Mouse (Mus musculus): ENCODE measurements around the gene Gdf5.

Gdf5 gene

DNA sequence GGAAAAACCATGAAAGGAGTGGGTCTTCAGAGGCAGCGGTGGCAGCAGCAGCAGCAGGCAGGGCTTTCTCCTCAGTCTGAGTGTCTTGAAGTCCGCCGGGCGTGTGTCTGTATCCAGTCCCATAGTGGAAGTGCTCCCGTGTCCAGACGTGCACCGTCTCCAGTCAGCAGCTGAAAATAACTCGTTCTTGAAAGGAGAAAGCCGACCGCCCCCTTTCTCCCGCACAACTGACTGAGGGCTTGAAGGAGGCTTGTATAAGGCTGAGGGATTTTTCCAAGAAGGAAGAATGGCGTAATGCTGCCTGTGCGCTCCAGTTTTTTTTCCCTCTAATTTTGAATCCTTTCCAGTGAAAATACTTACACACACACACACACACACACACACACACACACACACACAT is at the start of gene Gdf5:
Gene Gdf5 (minus strand): TSS at position 244 of the 400 bp plus-strand sequence.
- DNase-seq (ENCODE audit: low spot score) = no peak

DNA sequence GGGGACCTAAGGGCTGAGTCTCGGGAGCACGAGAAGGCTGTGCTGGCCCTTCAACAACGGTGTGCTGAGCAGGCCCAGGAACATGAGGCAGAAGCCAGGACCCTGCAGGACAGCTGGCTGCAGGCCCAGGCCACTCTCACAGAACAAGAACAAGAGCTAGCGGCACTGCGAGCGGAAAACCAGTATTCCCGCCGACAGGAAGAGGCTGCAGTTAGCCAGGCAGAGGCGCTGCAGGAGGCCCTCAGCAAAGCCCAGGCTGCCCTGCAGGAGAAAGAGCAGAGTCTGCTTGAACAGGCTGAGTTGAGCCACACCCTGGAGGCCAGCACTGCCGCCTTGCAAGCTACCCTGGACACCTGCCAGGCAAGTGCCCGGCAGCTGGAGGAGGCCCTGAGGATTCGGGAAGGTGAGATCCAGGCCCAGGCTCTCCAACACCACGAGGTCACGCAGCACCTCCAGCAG is 46.7 kb upstream of the Gdf5 start:
- DNase-seq (ENCODE audit: low spot score) = peak; percentile 57

DNA sequence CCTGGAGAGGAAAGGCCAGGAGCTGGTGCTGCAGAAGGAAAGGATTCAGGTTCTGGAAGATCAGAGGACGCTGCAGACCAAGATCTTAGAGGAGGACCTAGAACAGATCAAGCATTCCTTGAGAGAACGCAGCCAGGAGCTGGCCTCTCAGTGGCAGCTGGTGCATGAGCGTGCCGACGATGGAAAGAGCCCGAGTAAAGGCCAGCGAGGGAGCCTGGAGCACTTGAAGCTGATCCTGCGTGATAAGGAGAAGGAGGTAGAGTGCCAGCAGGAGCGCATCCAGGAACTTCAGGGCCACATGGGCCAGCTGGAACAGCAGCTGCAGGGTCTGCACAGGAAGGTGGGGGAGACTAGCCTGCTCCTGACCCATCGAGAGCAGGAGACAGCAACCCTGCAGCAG is 46.0 kb upstream of the Gdf5 start:
- DNase-seq (ENCODE audit: low spot score) = no peak

DNA sequence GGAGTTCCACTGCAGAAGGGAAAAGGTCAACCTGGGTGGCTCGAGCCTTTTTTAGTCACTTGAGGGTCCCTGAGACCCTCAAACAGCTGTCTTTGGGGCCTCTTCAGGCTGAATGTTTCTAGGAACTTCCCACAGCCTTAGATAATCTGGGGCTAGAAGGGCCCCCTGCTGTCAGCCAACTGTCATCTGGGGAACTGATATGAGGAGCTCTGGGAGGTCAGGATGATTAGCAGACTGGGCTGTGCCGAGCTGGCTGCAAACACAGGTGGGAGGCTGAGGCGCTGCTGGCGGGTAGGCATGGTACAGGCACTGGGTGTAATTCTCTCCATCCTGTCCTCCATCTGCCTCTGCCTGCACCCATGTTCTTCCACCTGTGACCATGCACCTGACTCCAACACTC is 43.9 kb upstream of the Gdf5 start:
- no peak for DNase-seq (ENCODE audit: low spot score)

DNA sequence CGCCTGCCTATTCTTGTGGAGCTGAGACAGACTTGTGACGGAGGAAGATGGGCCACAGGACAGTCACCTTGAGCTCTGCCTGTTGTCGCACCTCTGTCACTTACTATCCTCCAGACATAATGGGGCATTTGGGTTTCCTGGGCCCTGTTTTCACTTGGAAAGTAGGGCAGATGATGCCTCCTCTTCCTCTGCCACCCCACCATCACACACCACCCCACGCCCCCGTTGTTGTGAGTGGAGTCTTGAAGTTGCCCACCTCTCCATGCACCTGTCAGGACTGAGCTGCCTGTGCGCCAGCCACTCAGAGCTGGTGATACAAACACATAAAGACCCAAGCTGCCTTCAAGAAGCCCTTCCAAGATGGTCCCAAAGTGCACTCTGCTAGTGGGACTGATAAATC is 42.0 kb upstream of the Gdf5 start:
- DNase-seq (ENCODE audit: low spot score) = no peak

DNA sequence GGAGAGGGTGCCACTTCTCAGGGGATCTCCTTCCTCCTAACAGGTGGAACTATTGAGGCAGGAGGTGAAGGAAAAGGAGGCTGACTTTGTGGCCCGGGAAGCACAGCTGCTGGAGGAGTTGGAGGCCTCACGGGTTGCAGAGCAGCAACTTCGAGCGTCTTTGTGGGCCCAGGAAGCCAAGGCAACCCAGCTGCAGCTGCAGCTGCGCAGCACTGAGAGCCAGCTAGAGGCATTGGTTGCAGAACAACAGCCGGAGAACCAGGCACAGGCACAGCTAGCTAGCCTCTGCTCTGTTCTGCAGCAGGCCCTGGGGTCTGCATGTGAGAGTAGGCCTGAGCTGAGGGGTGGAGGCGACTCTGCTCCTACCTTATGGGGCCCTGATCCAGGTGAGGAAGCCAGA is 40.6 kb upstream of the Gdf5 start:
- DNase-seq (ENCODE audit: low spot score) = no peak

DNA sequence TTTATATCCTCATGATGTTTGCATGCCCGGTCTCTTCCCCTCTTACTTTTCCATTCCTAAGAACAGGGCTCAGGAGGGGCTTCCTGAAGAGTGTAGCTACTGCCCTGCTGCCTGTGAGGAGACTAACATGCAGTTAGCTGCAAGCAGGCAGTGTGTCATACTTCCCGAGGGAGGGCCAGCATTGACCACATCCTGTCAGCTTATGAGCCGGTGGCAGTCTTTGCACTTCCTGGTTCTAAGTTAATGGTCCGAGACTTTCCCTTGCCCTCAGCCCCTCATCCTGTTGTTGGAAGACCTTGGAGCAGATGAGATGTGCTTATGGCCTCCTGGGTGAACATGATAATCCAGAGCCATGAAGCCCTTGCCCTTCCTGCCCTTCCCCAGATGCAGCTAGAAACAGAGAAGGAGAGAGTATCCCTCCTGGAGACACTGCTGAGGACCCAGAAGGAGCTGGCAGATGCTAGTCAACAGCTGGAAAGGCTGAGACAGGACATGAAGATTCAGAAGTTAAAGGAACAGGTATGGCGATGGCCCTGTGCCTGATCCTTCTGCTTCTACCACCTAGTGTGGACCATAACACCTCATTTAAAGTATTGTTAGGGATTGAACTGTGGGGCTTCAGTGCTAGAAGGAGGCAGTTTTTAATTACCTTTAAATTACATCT is 34.3 kb upstream of the Gdf5 start:
- no peak for DNase-seq (ENCODE audit: low spot score)

DNA sequence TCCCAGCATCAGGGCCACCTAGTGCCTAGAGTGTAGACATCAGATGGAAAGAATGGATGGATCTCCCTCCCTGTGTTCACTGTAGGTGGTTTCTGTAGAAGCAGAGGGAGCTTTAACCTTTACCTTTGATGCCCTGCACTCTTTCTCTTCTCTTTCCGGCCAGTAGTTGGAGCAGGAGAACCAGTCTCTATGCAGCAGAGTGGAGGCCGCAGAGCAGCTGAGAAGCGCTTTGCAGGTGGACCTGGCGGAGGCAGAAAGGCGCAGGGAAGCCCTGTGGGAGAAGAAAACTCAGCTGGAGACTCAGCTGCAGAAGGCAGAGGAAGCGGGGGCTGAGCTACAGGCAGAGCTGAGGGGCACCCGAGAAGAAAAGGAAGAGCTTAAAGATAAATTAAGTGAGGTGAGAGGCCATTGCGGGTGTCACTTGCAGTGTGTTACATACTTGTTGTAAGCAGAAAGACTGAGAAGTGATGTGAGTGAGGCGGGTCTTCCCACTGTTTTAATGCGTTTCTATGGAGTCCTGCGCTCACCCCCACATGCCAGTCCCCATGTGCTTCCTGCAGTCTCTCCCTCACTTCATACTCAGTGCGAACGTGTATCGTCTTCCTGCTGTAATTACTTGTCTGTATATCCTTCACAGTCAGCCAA is 29.0 kb upstream of the Gdf5 start:
- DNase-seq (ENCODE audit: low spot score) = no peak

DNA sequence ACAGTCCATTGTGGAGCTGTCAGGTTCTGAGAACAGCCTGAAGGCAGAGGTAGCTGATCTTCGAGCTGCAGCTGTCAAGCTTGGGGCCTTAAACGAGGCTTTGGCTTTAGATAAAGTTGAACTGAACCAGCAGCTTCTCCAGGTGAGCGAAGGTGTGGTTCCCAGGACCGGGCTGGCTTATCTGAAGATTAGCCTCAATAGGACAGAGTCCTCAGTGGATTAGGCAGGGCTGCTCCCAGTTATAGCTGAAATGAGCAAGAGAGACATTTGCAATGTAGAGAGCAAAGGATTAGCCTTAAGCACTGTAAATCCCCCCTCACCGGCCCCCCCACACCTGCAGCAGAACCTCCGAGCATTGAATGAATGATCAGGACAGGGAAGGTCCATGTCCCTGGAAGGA is 28.2 kb upstream of the Gdf5 start:
- no peak for DNase-seq (ENCODE audit: low spot score)

DNA sequence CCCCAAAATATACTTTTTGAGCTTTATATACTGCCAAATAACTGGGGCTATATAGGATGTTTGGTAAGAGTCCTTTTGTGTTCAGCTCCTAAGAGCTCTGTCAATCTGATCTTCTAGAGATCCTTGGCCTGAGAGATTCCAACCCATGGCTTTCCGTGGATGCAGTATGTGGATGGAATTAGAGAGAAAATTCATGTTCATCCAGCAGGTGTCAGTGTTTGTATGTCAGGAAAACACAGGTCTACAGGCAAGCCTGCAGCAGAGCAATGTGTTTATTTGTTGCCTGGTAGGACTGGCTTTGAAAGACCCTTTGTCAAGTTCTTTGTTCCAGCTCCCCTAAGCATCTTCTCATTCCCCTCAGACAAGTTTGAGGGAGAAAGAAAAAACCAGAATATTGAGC is 17.8 kb upstream of the Gdf5 start:
- DNase-seq (ENCODE audit: low spot score) = peak; percentile 47

DNA sequence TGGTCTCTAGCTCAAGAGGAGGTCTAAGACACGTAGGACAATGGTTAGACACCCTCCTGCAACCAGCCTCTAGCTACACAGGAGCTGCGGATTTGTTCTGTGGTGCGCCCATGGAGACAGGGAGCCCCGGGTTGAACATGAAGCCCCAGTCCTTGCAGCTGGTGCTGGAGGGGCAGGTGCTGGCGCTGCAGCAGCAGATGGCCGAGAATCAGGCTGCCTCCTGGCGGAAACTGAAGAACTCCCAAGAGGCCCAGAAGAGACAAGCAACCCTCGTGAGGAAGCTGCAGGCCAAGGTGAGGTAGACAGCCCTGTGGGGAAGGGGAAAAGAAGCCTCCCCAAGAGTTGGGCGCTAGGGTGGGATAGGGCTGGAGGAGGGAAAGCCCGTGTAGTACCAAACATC is 16.7 kb upstream of the Gdf5 start:
- no peak for DNase-seq (ENCODE audit: low spot score)

DNA sequence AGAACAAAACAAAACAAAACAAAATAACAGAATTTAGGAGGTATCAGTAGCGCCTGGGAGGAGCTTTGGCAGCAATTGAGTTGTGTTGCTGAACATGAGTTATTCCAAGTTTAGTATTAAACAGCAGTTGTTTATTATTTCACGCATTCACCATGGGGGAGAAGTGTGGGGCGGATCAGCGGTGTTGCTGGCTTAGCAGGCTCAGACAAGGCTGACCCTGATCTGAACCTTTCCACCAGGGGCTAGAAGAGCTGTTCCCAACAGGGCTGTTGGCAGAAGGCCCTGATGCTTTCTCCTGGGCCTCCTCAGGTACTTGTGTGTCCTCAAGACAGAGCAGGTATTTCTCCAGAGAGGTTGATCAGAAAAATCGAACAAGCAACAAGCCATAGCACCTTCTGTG is 14.8 kb upstream of the Gdf5 start:
- DNase-seq (ENCODE audit: low spot score) = no peak

DNA sequence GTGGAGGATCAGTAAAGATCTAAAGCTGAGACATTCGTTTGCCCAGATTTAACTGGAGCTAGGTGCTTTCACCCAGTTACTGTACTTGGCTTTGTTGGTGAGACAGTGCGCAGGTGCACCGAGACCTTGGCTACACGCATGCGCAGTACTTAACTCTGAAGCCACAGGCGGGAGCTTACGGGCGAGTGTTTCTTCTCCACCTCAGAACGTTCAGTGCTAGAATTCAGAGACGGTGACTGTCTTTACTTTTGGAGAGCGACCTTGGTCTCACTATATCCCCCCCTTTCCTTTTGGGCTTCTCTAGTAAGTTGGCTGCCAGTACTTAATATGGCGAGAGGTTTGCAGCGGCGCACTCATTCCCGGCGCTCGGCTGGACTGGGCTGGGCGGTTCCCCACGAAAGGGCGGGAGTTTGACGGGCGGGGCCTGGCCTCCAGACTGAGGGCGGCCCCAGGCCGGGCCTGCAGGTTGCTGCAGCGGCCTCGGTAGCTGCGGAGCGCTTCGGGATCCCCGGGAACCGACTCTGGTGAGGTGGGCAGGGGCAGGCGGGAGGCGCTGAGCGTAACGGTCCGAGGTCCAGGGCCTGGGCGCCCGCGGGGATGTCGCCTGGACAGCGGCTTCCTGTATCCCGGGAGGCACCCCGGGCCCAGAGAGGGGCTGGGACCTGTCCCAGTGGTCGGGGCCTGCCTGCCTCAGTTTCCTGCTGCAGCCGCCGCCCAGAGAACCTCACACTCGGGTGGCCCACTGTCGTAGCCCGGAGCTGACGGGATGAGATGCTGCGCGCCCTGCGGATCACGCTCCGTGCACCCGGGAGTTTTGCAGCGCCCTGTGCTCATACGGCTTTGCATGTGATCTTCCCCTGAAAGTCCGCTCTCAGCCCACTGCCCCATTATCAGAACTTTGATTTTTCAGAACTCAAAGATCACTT is 11.2 kb upstream of the Gdf5 start, which contains the start of gene Cep250:
Gene Cep250 (plus strand): TSS at position 325 of the 926 bp plus-strand sequence.
- DNase-seq (ENCODE audit: low spot score) = peak; percentile 89

DNA sequence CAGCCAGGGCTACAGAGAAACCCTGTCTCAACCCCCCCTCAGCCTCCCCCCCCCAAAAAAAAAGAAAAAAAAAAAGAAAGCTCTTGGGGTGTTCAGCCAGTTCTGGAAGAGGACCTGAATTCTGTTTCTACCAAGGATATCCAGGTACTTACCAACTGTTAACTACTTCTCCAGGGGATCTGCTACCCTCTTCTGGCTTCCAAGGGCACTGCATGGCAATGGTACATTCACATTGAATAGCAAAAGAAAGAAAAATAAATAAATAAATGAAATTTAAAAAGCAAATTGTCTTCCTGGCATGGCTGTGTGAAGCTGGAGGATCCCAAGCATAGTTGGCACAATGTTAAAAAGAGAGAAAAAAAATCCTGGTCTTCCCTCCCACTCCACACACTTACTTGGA is 6.8 kb upstream of the Gdf5 start:
- DNase-seq (ENCODE audit: low spot score) = peak; percentile 76

DNA sequence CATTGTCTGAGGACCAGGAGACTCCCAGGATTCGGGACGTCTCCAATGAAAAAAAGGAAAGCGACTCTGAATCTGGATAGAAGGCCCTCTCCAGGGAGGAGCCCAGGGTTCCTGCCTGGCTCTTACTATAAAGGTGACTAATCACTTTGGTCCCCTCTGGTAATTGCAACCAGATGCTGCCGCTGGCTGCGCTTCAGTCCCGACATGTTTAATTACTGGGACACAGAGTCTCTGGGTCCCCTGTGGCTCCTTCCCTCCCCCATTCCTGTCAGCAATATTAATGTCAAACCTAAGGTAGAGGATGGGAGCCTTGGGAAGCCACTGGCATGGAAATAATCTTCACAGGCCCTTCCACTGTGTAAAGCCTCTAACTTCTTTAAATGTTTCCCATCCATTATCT is 4.2 kb upstream of the Gdf5 start:
- DNase-seq (ENCODE audit: low spot score) = no peak

DNA sequence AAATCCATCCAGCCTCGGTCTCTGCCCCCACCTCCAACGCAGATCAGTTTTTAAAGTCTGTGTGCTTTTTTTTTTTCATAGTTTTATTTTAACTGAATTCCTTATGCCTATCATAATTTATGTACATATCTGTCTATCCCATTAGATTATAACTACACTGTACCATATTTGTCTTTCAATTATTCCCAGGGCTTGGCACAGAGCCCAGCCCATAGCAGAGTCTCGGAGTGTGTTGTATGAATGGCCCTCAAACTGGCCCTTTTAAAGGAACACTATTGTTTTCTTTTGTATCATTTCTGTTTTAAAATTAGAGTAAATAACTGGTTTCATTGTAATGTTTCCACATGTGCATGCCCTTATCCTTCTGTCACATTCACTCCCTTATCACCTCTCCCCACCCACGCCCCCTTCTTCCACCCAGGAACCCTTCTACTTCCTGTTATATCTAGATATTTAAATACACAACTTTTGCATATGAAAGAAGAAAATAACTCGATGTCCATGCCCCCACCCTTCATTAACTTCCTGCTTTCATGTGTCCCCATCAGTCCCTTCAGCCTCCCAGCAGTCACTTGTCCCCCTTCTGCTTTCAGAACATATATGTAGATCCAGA is 2.3 kb upstream of the Gdf5 start:
- no peak for DNase-seq (ENCODE audit: low spot score)

DNA sequence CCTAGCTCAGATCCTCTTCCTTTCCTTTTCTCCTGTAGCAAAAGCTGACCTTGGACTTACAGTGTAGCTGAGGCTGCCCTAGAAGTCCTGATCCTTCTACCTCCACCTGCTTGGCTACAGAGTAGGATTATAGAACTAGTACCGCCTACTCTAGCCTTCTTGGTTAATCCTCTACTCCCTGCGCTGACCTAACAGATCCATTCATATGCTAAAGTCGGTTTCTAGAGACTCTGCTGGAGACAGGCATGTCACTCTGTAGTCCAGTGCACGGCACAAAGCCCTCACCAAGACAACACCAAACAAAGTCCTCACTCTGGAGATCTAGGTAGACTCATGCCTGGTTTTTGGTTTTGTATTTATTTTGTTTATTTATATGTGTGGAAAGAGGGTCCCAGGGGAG is 1.3 kb upstream of the Gdf5 start:
- DNase-seq (ENCODE audit: low spot score) = no peak

DNA sequence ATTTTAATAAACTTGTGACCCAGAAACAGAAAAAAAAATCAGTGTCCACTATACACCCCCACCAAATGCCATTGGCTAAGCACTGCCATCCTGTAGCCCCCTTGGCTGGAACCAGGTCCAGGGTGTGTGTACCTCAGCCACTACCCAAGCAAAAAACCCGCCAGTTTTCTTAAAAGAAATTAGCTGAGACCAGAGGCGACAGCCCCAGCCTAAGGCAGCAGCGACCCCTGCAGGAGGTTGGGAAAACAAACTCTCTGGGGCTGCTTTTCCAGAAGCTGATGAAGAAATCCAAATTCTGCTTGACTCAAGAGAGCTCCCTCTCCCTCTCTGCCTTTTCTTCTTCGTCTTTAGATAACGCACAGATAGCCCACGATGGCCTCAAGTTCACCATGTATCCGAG is 902 bp upstream of the Gdf5 start:
- peak; percentile 58 for DNase-seq (ENCODE audit: low spot score)

DNA sequence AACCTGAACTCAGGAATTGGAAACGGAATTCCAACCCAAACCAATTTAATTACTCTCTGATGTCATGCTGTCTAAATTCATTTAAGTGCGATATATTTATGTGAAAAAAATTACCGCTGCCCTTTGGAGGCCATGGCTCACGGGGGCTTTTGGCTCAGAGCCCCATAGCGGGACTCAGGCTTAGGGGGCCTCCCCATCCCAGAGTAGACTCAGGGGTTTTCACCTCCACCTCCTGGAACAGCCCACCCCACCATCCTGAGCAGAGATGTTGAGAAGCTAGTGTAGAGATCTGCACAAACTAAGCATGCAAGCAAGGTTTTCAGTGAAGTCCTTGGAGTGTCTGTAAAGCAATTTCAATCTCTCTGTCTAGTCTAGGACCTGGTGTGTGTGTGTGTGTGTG is 413 bp upstream of the Gdf5 start:
- DNase-seq (ENCODE audit: low spot score) = no peak

DNA sequence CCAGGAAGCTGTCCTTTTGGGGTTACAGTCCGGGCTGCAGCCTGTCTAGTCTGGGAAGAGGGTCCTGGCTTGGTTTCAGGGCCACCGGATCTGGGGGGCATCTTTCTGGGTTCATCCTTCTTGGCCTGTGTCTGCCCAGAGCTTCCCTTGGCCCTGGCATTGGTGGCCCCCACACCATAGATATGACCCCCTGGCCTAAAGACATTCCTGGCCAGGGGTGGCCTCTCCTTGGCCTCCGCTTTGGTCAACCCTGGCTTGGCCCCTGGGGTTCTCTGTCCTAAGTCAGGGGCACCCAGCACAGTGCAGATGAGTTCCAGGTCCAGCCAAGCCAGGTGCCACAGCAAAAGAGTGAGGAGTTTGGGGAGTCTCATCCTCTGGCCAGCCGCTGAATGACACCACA is 482 bp downstream of the Gdf5 start:
- DNase-seq (ENCODE audit: low spot score) = no peak

DNA sequence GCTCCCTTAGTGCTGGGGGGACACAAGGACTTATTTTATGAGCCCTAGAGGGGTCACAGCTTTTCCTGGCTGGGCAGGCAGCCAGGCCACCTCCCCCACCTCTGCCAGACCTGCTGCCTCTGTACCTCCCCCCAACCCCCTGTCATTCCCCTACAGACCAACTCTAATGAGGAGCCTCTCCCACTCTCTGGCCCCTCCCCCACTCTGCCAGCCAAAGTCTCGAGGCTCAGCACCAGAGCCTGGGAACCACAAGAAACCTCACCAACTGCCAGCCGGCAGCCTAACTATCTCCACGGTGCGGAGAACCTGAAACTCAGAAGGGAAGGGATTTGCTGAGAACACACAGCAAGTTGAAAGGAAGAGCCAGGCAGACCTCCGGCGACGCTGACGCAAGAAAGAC is 1.7 kb downstream of the Gdf5 start:
- DNase-seq (ENCODE audit: low spot score) = no peak

DNA sequence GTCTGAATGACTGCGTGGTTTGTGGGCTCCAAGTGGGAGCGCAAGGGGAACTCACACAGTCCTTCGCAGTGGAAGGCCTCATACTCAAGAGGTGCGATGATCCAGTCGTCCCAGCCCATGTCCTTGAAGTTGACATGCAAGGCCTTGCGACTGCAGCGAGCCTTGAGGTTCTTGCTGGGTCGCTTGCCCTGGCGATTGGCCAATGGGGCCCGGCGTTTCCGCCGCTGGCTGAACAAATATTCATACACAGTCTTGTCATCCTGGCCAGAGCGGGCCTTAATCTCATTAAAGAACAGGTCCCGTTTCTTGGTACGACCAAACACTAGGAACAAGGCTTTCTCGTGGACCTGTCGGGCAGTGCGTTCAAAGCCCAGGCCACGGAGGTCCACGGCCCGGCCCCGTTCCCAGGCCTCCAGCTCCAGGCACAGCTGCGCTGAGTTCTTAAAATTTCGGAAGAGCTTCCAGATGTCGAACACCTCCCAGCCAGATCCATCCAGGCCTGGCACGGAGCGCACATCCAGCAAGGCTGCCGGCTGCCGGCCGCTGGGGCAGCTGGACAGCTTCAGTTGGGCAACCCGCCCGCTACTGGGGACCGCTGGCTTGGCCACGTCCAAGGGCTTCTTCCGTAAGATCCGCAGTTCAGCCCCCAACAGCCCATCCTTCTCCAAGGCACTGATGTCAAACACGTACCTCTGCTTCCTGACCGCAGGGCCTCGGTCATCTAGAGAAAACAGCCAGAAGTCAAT is 3.3 kb downstream of the Gdf5 start:
- no peak for DNase-seq (ENCODE audit: low spot score)

Data from layer of hippocampus, adult 11-12 months (tissue).